Mouse (Mus musculus): ENCODE results near the gene Gkn1. TPM values are rescaled to one million over a fixed set of nuclear protein-coding genes. Genes with fewer than 3 reads are reported as not detected.

Gkn1 gene
- total RNA-seq, 2 experiments from 2014 or later, result not detected

GRCm38 (mm10) chr6:87328265-87329173 lies 22.2 kb downstream of the Gkn1 start:
- DNase-seq (ENCODE audit: extremely low spot score in 1 of 2, low spot score in 1 of 2), result no peak

GRCm38 (mm10) chr6:87326932-87327331 lies 23.8 kb downstream of the Gkn1 start:
- DNase-seq (ENCODE audit: extremely low spot score in 1 of 2, low spot score in 1 of 2), result no peak

DNA sequence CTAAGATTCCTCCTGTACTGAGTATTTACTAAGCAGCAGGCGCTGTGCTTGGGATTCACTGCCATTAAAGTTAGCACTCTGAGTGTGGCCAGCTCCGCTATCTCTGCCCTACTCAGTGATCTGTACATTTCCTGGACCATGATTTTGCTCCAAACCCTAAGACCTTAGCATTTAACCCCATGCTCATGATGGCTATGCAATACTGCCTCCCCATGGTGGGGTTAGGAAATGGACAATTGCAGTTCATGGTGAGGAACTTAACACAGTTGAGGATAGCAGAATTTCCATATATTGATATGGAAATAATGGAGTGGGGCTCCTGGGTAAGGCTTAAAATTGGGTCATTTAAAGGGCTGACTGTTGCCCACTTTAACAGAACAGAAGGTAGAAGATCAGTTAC lies 27.4 kb downstream of the Gkn1 start:
- peak in 1 of 2 experiments; percentile 51 for DNase-seq (ENCODE audit: extremely low spot score in 1 of 2, low spot score in 1 of 2)

DNA sequence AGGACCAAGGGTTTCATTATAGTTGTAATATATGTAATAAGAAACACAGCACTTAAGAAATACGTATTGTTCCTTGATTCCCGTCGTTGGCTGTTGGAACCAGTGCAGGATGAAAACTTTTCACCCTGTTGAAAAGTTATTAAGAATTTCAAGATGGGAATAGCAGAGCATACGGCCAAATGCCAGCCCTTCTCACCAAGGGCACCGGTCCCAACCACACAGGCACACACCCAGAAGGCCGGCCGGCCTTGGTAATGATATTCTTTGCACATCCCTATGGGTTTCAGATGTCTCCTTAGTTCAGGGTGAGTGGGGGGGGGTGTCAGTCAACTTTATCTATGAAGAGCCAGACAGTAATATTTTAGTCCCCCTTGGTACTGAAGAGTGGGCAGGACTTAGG lies 32.1 kb downstream of the Gkn1 start:
- DNase-seq (ENCODE audit: extremely low spot score in 1 of 2, low spot score in 1 of 2), result no peak

DNA sequence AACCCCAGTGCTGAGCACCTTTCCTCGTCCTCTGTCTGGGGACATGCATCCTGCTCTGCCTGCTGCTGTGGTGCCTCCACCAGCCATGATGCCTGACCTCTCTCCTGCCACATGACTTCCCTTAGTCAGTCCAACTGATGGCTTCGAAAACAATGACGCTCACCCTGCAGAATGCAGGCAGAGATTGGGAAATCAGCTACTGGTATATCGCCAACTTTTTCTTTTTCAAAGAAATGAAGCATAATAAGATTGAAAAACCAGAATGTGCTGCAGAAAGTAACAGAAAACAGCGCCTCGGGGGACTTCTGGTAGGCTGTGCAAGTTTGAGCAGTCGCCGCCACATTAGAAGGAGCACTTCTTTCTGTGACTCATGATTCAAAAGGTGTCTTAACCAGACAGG lies 33.8 kb downstream of the Gkn1 start:
- DNase-seq (ENCODE audit: extremely low spot score in 1 of 2, low spot score in 1 of 2), result no peak

DNA sequence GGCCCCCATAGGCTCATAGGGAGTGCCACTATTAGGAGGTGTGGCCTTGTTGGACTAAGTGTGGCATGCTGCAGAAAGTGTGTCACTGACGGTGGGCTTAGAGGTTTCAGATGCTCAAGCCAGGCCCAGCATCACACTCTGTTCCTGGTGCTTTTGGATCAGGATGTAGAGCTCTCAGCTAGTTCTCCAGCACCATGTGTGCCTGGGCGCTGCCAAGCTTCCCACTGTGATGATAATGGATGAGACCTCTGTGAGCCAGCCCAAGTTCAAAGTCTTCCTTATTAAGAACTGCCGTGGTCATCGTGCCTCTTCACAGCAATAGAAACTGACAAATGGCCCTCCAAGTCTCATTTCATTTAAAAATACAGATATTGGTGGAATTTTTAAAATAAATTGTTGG lies 38.0 kb downstream of the Gkn1 start:
- no peak for DNase-seq (ENCODE audit: extremely low spot score in 1 of 2, low spot score in 1 of 2)

- DNase-seq (ENCODE audit: extremely low spot score in 1 of 2, low spot score in 1 of 2), result no peak
Observed at GRCm38 (mm10) chr6:87304486-87304885, 46.3 kb downstream of the Gkn1 start.

DNA sequence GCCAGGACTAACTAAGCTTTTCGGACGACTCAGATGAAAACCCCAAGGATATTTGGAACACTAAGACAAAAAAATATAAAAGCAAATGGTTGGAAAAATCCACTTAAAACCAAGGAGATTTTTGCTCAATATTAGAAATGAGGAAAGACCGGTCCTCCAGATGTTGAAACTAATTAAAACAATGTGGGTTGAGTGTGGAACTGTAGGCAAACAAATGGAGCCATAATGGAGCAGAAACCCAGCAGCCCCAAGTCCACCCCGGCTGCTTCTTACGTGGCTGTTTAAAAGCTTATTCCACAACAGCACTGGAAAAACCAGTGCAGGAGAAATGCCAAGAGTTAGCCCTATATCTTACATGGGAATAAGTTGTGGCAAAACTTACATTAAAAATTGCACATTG lies 48.0 kb downstream of the Gkn1 start:
- DNase-seq (ENCODE audit: extremely low spot score in 1 of 2, low spot score in 1 of 2), result no peak

DNA sequence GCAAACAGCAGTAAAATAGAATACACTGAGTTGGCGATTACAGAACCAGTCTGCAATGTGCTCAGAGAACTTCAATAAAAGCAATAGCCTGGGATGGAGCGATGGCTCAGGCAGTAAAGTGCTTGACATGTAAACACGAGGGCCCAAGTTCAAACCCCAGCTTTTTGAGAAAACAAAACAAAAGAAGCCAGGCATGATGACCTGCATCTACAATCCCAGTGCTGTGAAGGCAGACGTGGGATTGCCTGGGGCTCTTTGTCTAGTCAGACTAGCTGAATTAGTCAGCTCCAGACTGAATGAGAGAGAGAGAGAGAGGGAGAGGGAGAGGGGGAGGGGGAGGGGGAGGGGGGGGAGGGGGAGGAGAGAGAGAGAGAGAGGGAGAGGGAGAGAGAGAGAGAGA lies 48.8 kb downstream of the Gkn1 start:
- DNase-seq (ENCODE audit: extremely low spot score in 1 of 2, low spot score in 1 of 2), result no peak

Other genes with a start within 250 kb of the Gkn1 start
- gene D6Ertd527e, start 246.2 kb downstream of the Gkn1 start, total RNA-seq (2021), result not detected
- gene Antxr1, start 15.1 kb downstream of the Gkn1 start, total RNA-seq (2021), result 10 to 100 TPM; 10.1 to 11.8 TPM
- gene Gkn2, start 22.4 kb upstream of the Gkn1 start, total RNA-seq (2021), result not detected
- 1 to 10 TPM; 2.5 to 3.6 TPM for gene Gkn3, start 38.0 kb upstream of the Gkn1 start, total RNA-seq (2021)
- gene Bmp10, start 78.1 kb upstream of the Gkn1 start, total RNA-seq (2021), result under 1 TPM in 1 of 2 experiments, not detected in 1; 0.05 TPM
- gene Arhgap25, start 182.3 kb upstream of the Gkn1 start, total RNA-seq (2021), result 1 to 10 TPM; 2.8 to 3.3 TPM
- gene Prokr1, start 239.8 kb upstream of the Gkn1 start, total RNA-seq (2021), result under 1 TPM; 0.19 to 0.52 TPM

Data from layer of hippocampus, postnatal 25 days (tissue).